Mouse (Mus musculus): Measurements from ENCODE around the gene C2cd4a.

DNA sequence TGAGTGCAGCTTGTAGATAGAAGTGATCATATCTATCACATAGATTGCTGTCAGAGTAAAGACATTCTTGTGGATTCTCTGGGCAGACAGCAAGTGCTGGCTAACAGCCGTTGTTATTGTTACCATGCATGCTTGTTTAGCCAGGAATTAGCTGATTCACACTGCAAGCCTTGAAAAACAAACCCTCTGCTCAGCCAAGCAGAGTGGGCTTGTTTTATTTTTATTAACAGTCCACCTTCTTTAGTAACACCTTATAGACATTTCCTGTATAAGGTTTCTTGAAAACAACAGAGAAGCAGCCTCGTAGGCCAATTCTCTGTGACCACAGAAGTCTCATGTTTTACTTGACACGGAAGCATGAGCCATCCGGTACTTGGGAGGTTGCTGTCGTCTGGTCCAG, 2.4 kb upstream of the C2cd4a start:
- no peak for TF ChIP-seq POLR2AphosphoS5 (IDR thresholded peaks at IDR 0.05; ENCODE audit: insufficient replicate concordance, low read depth, low read length)
- TF ChIP-seq CTCF (IDR thresholded peaks at IDR 0.05; ENCODE audit: low read depth, low read length), result no peak
- TF ChIP-seq GATA1 (IDR thresholded peaks at IDR 0.05; ENCODE audit: borderline replicate concordance, low read length), result no peak
- no peak for TF ChIP-seq TAL1 (conservative IDR thresholded peaks at IDR 0.05; ENCODE audit: low read depth, low read length)
- TF ChIP-seq GATA2 (IDR thresholded peaks at IDR 0.05; ENCODE audit: borderline replicate concordance, low read depth, low read length), result no peak
